Mouse (Mus musculus) midbrain, embryonic 13.5 days (tissue): ENCODE results near the gene A930033H14Rik. TPM values are rescaled to one million over a fixed set of nuclear protein-coding genes. Genes with fewer than 3 reads are reported as not detected.

Experiments
- ATAC-seq: fragments of 200-750 bp; cut with Nextera tagmentation; 2 replicates; pipeline ENCODE4 v1.8.0; 2017; ENCODE audit warnings: mild to moderate bottlenecking, moderate TSS enrichment, moderate library complexity
- H3K27ac ChIP-seq: fragments of 300-500 bp; sonication (generic); 2 replicates; pipeline ENCODE4 v1.5.1; 2015; ENCODE audit warnings: inconsistent platforms, mild to moderate bottlenecking, moderate library complexity
- H3K27me3 ChIP-seq: fragments of 300-500 bp; sonication (generic); 2 replicates; pipeline ENCODE4 v1.6.1; 2015; ENCODE audit warnings: mild to moderate bottlenecking, inconsistent platforms
- H3K36me3 ChIP-seq: fragments of 300-500 bp; sonication (generic); 2 replicates; pipeline ENCODE4 v1.6.1; 2015; ENCODE audit warnings: mild to moderate bottlenecking, inconsistent platforms
- H3K4me1 ChIP-seq: fragments of 300-500 bp; sonication (generic); replicated peaks from 2 replicates; pipeline ENCODE4 v1.6.1; 2015; ENCODE audit warnings: inconsistent platforms
- H3K4me2 ChIP-seq: fragments of 300-500 bp; sonication (generic); replicated peaks from 2 replicates; pipeline ENCODE4 v1.6.1; 2015; ENCODE audit warnings: moderate library complexity, mild to moderate bottlenecking, inconsistent platforms
- H3K4me3 ChIP-seq: fragments of 300-500 bp; sonication (generic); replicated peaks from 2 replicates; pipeline ENCODE4 v1.5.1; 2015; ENCODE audit warnings: mild to moderate bottlenecking, inconsistent platforms
- H3K9ac ChIP-seq: fragments of 300-500 bp; sonication (generic); replicated peaks from 2 replicates; pipeline ENCODE4 v1.6.1; 2015; ENCODE audit warnings: mild to moderate bottlenecking, inconsistent platforms
- H3K9me3 ChIP-seq: fragments of 300-500 bp; sonication (generic); 2 replicates; pipeline ENCODE4 v1.6.1; 2016; ENCODE audit warnings: mild to moderate bottlenecking, inconsistent platforms
- WGBS: fragments of 180-500 bp; shearing (Covaris S2); methylation state at CpG from one replicate; pipeline ENCODE4 v1.1.7; 2015; 5-methylcytosine and 5-hydroxymethylcytosine counted together
- polyA plus RNA-seq: library from polyadenylated mRNA; unstranded; fragments of >200 nt; fragmentation: Nextera tagmentation; extraction: Ambion mirVana; gene quantifications from 2 replicates; pipeline ENCODE4 v1.2.1, GENCODE M21; 2015

The A930033H14Rik gene
- 1.3 and 1.5 TPM in 2 replicates for polyA plus RNA-seq

GRCm38 (mm10) chr10:69212542-69213440 is at the start of gene A930033H14Rik:
Gene A930033H14Rik, minus strand, starts transcription at chr10:69213098.
- H3K4me1 ChIP-seq = peaks cover 20% of the 10 kb centered on the region
- H3K9me3 ChIP-seq = no peaks in the 10 kb centered on the region
- WGBS = under 1% methylated on average over 72 of the region's 84 CpGs
- H3K4me2 ChIP-seq = peak within 1 kb of the TSS; percentile 85
- H3K27ac ChIP-seq = peak within 1 kb of the TSS; percentile 97
- H3K9ac ChIP-seq = peak within 1 kb of the TSS; percentile 91
- H3K36me3 ChIP-seq = peaks cover 11% of the 10 kb centered on the region; the same call in 1 of the 2 replicates
- H3K27me3 ChIP-seq = no peaks in the 10 kb centered on the region
- ATAC-seq = peak; percentile 94
- peak within 1 kb of the TSS; percentile 55 for H3K4me3 ChIP-seq

GRCm38 (mm10) chr10:69259929-69260328 is 47.0 kb upstream of the A930033H14Rik start:
- WGBS = 95% methylated on average over 8 of the region's 8 CpGs
- no peak overlapping the region for H3K4me3 ChIP-seq
- no peak for ATAC-seq
- 0 out of 2 replicates have a peak, but pooled peaks cover 6% of the 10 kb centered on the region for H3K36me3 ChIP-seq
- no peaks in the 10 kb centered on the region for H3K9me3 ChIP-seq
- peaks cover 14% of the 10 kb centered on the region for H3K4me1 ChIP-seq
- no peaks in the 10 kb centered on the region for H3K27me3 ChIP-seq
- no peak overlapping the region for H3K27ac ChIP-seq
- H3K9ac ChIP-seq = no peak overlapping the region
- H3K4me2 ChIP-seq = no peak overlapping the region

GRCm38 (mm10) chr10:69259161-69259560 is 46.3 kb upstream of the A930033H14Rik start:
- no peak overlapping the region for H3K4me2 ChIP-seq
- no peak overlapping the region for H3K9ac ChIP-seq
- no peaks in the 10 kb centered on the region for H3K9me3 ChIP-seq
- no peak overlapping the region for H3K27ac ChIP-seq
- no peak overlapping the region for H3K4me3 ChIP-seq
- peaks cover 18% of the 10 kb centered on the region for H3K4me1 ChIP-seq
- H3K36me3 ChIP-seq = 0 out of 2 replicates have a peak, but pooled peaks cover 6% of the 10 kb centered on the region
- ATAC-seq = no peak; the same call in 1 of the 2 replicates
- 63% methylated on average over 2 of the region's 2 CpGs for WGBS
- no peaks in the 10 kb centered on the region for H3K27me3 ChIP-seq

GRCm38 (mm10) chr10:69258588-69258987 is 45.7 kb upstream of the A930033H14Rik start:
- H3K4me3 ChIP-seq = no peak overlapping the region
- no peak overlapping the region for H3K9ac ChIP-seq
- no peak for ATAC-seq
- 61% methylated on average over 9 of the region's 9 CpGs for WGBS
- no peaks in the 10 kb centered on the region for H3K9me3 ChIP-seq
- H3K4me1 ChIP-seq = peaks cover 19% of the 10 kb centered on the region
- H3K36me3 ChIP-seq = 0 out of 2 replicates have a peak, but pooled peaks cover 6% of the 10 kb centered on the region
- H3K27ac ChIP-seq = no peak overlapping the region
- no peaks in the 10 kb centered on the region for H3K27me3 ChIP-seq
- H3K4me2 ChIP-seq = no peak overlapping the region

- H3K27ac ChIP-seq = no peak overlapping the region
- H3K4me3 ChIP-seq = no peak overlapping the region
- H3K4me2 ChIP-seq = no peak overlapping the region
- ATAC-seq = no peak
- H3K4me1 ChIP-seq = peaks cover 20% of the 10 kb centered on the region
- 82% methylated on average over 6 of the region's 6 CpGs for WGBS
- H3K27me3 ChIP-seq = no peaks in the 10 kb centered on the region
- H3K36me3 ChIP-seq = 0 out of 2 replicates have a peak, but pooled peaks cover 6% of the 10 kb centered on the region
- no peak overlapping the region for H3K9ac ChIP-seq
- no peaks in the 10 kb centered on the region for H3K9me3 ChIP-seq
These were observed 44.8 kb upstream of the A930033H14Rik start for GRCm38 (mm10) chr10:69257592-69258133.

GRCm38 (mm10) chr10:69255594-69255993 is 42.7 kb upstream of the A930033H14Rik start:
- H3K27ac ChIP-seq = no peak overlapping the region
- no peak for ATAC-seq
- no peaks in the 10 kb centered on the region for H3K27me3 ChIP-seq
- H3K4me2 ChIP-seq = no peak overlapping the region
- H3K4me3 ChIP-seq = no peak overlapping the region
- WGBS = 49% methylated on average over 5 of the region's 5 CpGs
- H3K9ac ChIP-seq = no peak overlapping the region
- H3K9me3 ChIP-seq = no peaks in the 10 kb centered on the region
- 0 out of 2 replicates have a peak, but pooled peaks cover 6% of the 10 kb centered on the region for H3K36me3 ChIP-seq
- H3K4me1 ChIP-seq = peaks cover 20% of the 10 kb centered on the region

- H3K27ac ChIP-seq = peak overlapping the region; percentile 64
These were observed 41.5 kb upstream of the A930033H14Rik start for GRCm38 (mm10) chr10:69254390-69254847.

GRCm38 (mm10) chr10:69253686-69254080 is 40.8 kb upstream of the A930033H14Rik start:
- WGBS = 69% methylated on average over 5 of the region's 5 CpGs
- Histone ChIP-seq H3K4me1 (peaks cover 20% of the 10 kb centered on the region), H3K27ac (0 out of 2 replicates have a peak overlapping the region, but pooled peaks have one; percentile 64)

More at GRCm38 (mm10) chr10:69254390-69254847, 41.5 kb upstream of the A930033H14Rik start:
- peak overlapping the region; percentile 23; the same call in 1 of the 2 replicates for H3K9ac ChIP-seq
- H3K4me2 ChIP-seq = no peak overlapping the region
- no peaks in the 10 kb centered on the region for H3K9me3 ChIP-seq
- peaks cover 6% of the 10 kb centered on the region for H3K36me3 ChIP-seq
- H3K27me3 ChIP-seq = no peaks in the 10 kb centered on the region
- peaks cover 20% of the 10 kb centered on the region for H3K4me1 ChIP-seq
- ATAC-seq = peak; percentile 78
- no peak overlapping the region for H3K4me3 ChIP-seq
- 6% methylated on average over 8 of the region's 8 CpGs for WGBS

GRCm38 (mm10) chr10:69253075-69253685 is 40.3 kb upstream of the A930033H14Rik start:
- peaks cover 20% of the 10 kb centered on the region for H3K4me1 ChIP-seq
- H3K4me3 ChIP-seq = no peak overlapping the region
- H3K27me3 ChIP-seq = no peaks in the 10 kb centered on the region
- H3K9ac ChIP-seq = no peak overlapping the region
- WGBS = 68% methylated on average over 5 of the region's 5 CpGs
- no peak for ATAC-seq
- peaks cover 8% of the 10 kb centered on the region for H3K36me3 ChIP-seq
- no peak overlapping the region for H3K27ac ChIP-seq
- no peak overlapping the region for H3K4me2 ChIP-seq
- no peaks in the 10 kb centered on the region for H3K9me3 ChIP-seq

More at GRCm38 (mm10) chr10:69253686-69254080, 40.8 kb upstream of the A930033H14Rik start:
- Histone ChIP-seq H3K9ac (no peak overlapping the region), H3K4me3 (no peak overlapping the region), H3K4me2 (no peak overlapping the region), H3K36me3 (peaks cover 8% of the 10 kb centered on the region), H3K9me3 (no peaks in the 10 kb centered on the region), H3K27me3 (no peaks in the 10 kb centered on the region)
- no peak for ATAC-seq

- Histone ChIP-seq H3K36me3 (peaks cover 8% of the 10 kb centered on the region), H3K27ac (no peak overlapping the region), H3K4me1 (peaks cover 20% of the 10 kb centered on the region), H3K4me2 (no peak overlapping the region), H3K9ac (no peak overlapping the region), H3K9me3 (no peaks in the 10 kb centered on the region), H3K27me3 (no peaks in the 10 kb centered on the region), H3K4me3 (no peak overlapping the region)
- WGBS = 95% methylated on average over 17 of the region's 17 CpGs
- ATAC-seq = no peak
These were observed 39.5 kb upstream of the A930033H14Rik start for GRCm38 (mm10) chr10:69252112-69253074.

GRCm38 (mm10) chr10:69251254-69251653 is 38.4 kb upstream of the A930033H14Rik start:
- Histone ChIP-seq H3K9ac (no peak overlapping the region), H3K4me3 (no peak overlapping the region), H3K36me3 (peaks cover 8% of the 10 kb centered on the region), H3K27me3 (no peaks in the 10 kb centered on the region), H3K27ac (no peak overlapping the region), H3K4me2 (no peak overlapping the region), H3K4me1 (peaks cover 20% of the 10 kb centered on the region), H3K9me3 (no peaks in the 10 kb centered on the region; the same call in 1 of the 2 replicates)
- no peak for ATAC-seq
- 92% methylated on average over 6 of the region's 6 CpGs for WGBS
